Mouse (Mus musculus): ENCODE results near the gene Hadh. TPM values are rescaled to one million over a fixed set of nuclear protein-coding genes. Genes with fewer than 3 reads are reported as not detected.

Gene Hadh
- total RNA-seq (2014; rRNA removed) (18.9 and 21.5 TPM in 2 replicates), polyA plus RNA-seq (2015; fragmentation: Nextera tagmentation; extraction: Ambion mirVana) (32.2 and 35.1 TPM in 2 replicates)

- 0 out of 2 replicates have a peak, but pooled peaks cover 5% of the 10 kb centered on the region for H3K4me1 ChIP-seq (ENCODE audit: insufficient read depth, low read length)
- H3K4me2 ChIP-seq (ENCODE audit: low read depth, low read length, poor library complexity, severe bottlenecking) = peak within 1 kb of the TSS; percentile 85
- WGBS = under 1% methylated on average over 53 of the region's 54 CpGs
- no peak for TF ChIP-seq CTCF (IDR thresholded peaks at IDR 0.05)
- peak within 1 kb of the TSS; percentile 61 for H3K9ac ChIP-seq (replicated peaks; ENCODE audit: low read length, poor library complexity, severe bottlenecking)
- H3K4me3 ChIP-seq (ENCODE audit: low read depth, low read length) = peak within 1 kb of the TSS; percentile 69
- no peaks in the 10 kb centered on the region for H3K9me3 ChIP-seq (ENCODE audit: low read length)
- no peaks in the 10 kb centered on the region for H3K36me3 ChIP-seq (ENCODE audit: insufficient read depth, low read length)
- H3K27me3 ChIP-seq (ENCODE audit: insufficient read depth, low read length) = no peaks in the 10 kb centered on the region
- peak within 1 kb of the TSS; percentile 32; the same call in 1 of the 2 replicates for H3K27ac ChIP-seq (ENCODE audit: low read depth, low read length)
- DNase-seq (ENCODE audit: low spot score) (peak; percentile 74), ATAC-seq (ENCODE audit: low FRiP score) (peak; percentile 88)
Measured at GRCm38 (mm10) chr3:131271559-131272373, at the start of gene Hadh. Gene Hadh (minus strand): TSS chr3:131272101.

GRCm38 (mm10) chr3:131320184-131320583, 48.3 kb upstream of the Hadh start:
- no peak overlapping the region for H3K27ac ChIP-seq (ENCODE audit: low read depth, low read length)
- no peak overlapping the region for H3K4me3 ChIP-seq (ENCODE audit: low read depth, low read length)
- ATAC-seq (ENCODE audit: low FRiP score) = peak; percentile 57; the same call in 1 of the 2 replicates
- peak; percentile 95 for TF ChIP-seq CTCF (IDR thresholded peaks at IDR 0.05)
- H3K9ac ChIP-seq (replicated peaks; ENCODE audit: low read length, poor library complexity, severe bottlenecking) = no peak overlapping the region
- no peaks in the 10 kb centered on the region for H3K27me3 ChIP-seq (ENCODE audit: insufficient read depth, low read length)
- WGBS = 6% methylated on average over 3 of the region's 3 CpGs
- H3K9me3 ChIP-seq (ENCODE audit: low read length) = no peaks in the 10 kb centered on the region
- H3K4me2 ChIP-seq (ENCODE audit: low read depth, low read length, poor library complexity, severe bottlenecking) = no peak overlapping the region
- no peaks in the 10 kb centered on the region for H3K36me3 ChIP-seq (ENCODE audit: insufficient read depth, low read length)
- DNase-seq (ENCODE audit: low spot score) = peak; percentile 83
- H3K4me1 ChIP-seq (ENCODE audit: insufficient read depth, low read length) = no peaks in the 10 kb centered on the region

GRCm38 (mm10) chr3:131318211-131318610, 46.3 kb upstream of the Hadh start:
- no peak for DNase-seq (ENCODE audit: low spot score)
- Histone ChIP-seq H3K27ac (ENCODE audit: low read depth, low read length) (no peak overlapping the region), H3K4me2 (ENCODE audit: low read depth, low read length, poor library complexity, severe bottlenecking) (no peak overlapping the region), H3K9ac (replicated peaks; ENCODE audit: low read length, poor library complexity, severe bottlenecking) (no peak overlapping the region), H3K4me3 (ENCODE audit: low read depth, low read length) (no peak overlapping the region), H3K27me3 (ENCODE audit: insufficient read depth, low read length) (no peaks in the 10 kb centered on the region), H3K9me3 (ENCODE audit: low read length) (no peaks in the 10 kb centered on the region), H3K4me1 (ENCODE audit: insufficient read depth, low read length) (no peaks in the 10 kb centered on the region), H3K36me3 (ENCODE audit: insufficient read depth, low read length) (no peaks in the 10 kb centered on the region)
- TF ChIP-seq CTCF (IDR thresholded peaks at IDR 0.05) = no peak
- no peak for ATAC-seq (ENCODE audit: low FRiP score)
- WGBS = 57% methylated on average over 2 of the region's 2 CpGs

- no peak for TF ChIP-seq CTCF (IDR thresholded peaks at IDR 0.05)
- WGBS = 94% methylated on average over 1 of the region's 1 CpGs
- Histone ChIP-seq H3K4me2 (ENCODE audit: low read depth, low read length, poor library complexity, severe bottlenecking) (no peak overlapping the region), H3K36me3 (ENCODE audit: insufficient read depth, low read length) (no peaks in the 10 kb centered on the region), H3K9ac (replicated peaks; ENCODE audit: low read length, poor library complexity, severe bottlenecking) (no peak overlapping the region), H3K4me3 (ENCODE audit: low read depth, low read length) (no peak overlapping the region), H3K27me3 (ENCODE audit: insufficient read depth, low read length) (no peaks in the 10 kb centered on the region), H3K4me1 (ENCODE audit: insufficient read depth, low read length) (no peaks in the 10 kb centered on the region), H3K9me3 (ENCODE audit: low read length) (no peaks in the 10 kb centered on the region), H3K27ac (ENCODE audit: low read depth, low read length) (no peak overlapping the region)
- DNase-seq (ENCODE audit: low spot score) (no peak), ATAC-seq (ENCODE audit: low FRiP score) (no peak)
Measured at GRCm38 (mm10) chr3:131317126-131317525, 45.2 kb upstream of the Hadh start.

GRCm38 (mm10) chr3:131315957-131316510, 44.1 kb upstream of the Hadh start:
- no peak overlapping the region for H3K27ac ChIP-seq (ENCODE audit: low read depth, low read length)
- DNase-seq (ENCODE audit: low spot score) (no peak), ATAC-seq (ENCODE audit: low FRiP score) (no peak)
- WGBS = 45% methylated on average over 4 of the region's 4 CpGs
- TF ChIP-seq CTCF (IDR thresholded peaks at IDR 0.05) = no peak
- H3K27me3 ChIP-seq (ENCODE audit: insufficient read depth, low read length) = no peaks in the 10 kb centered on the region
- H3K4me2 ChIP-seq (ENCODE audit: low read depth, low read length, poor library complexity, severe bottlenecking) = no peak overlapping the region
- no peak overlapping the region for H3K9ac ChIP-seq (replicated peaks; ENCODE audit: low read length, poor library complexity, severe bottlenecking)
- H3K4me3 ChIP-seq (ENCODE audit: low read depth, low read length) = no peak overlapping the region
- no peaks in the 10 kb centered on the region for H3K9me3 ChIP-seq (ENCODE audit: low read length)
- no peaks in the 10 kb centered on the region for H3K36me3 ChIP-seq (ENCODE audit: insufficient read depth, low read length)
- no peaks in the 10 kb centered on the region for H3K4me1 ChIP-seq (ENCODE audit: insufficient read depth, low read length)

- Histone ChIP-seq H3K4me1 (ENCODE audit: insufficient read depth, low read length) (no peaks in the 10 kb centered on the region), H3K9ac (replicated peaks; ENCODE audit: low read length, poor library complexity, severe bottlenecking) (no peak overlapping the region), H3K4me3 (ENCODE audit: low read depth, low read length) (no peak overlapping the region), H3K27me3 (ENCODE audit: insufficient read depth, low read length) (no peaks in the 10 kb centered on the region), H3K27ac (ENCODE audit: low read depth, low read length) (no peak overlapping the region), H3K9me3 (ENCODE audit: low read length) (0 out of 2 replicates have a peak, but pooled peaks cover 6% of the 10 kb centered on the region), H3K4me2 (ENCODE audit: low read depth, low read length, poor library complexity, severe bottlenecking) (no peak overlapping the region), H3K36me3 (ENCODE audit: insufficient read depth, low read length) (no peaks in the 10 kb centered on the region)
- TF ChIP-seq CTCF (IDR thresholded peaks at IDR 0.05) = no peak
- ATAC-seq (ENCODE audit: low FRiP score) (no peak), DNase-seq (ENCODE audit: low spot score) (no peak)
- 88% methylated on average over 9 of the region's 9 CpGs for WGBS
Measured at GRCm38 (mm10) chr3:131312340-131312739, 40.4 kb upstream of the Hadh start.
